In genomic region chr1:151953563-151953962, GRCm38 (mm10) we compare ENCODE assay signal across 8 mouse cellular contexts.
DNase-seq lines count a peak whose midpoint lies in the region; ATAC-seq and TF ChIP-seq lines count a peak whose summit lies in the region.

No protein-coding gene starts in this region.

- H3K4me1 ChIP-seq in hindbrain, embryonic 13.5 days (replicated peaks), result peaks cover 43% of the 10 kb centered on the region
- H3K4me1 ChIP-seq in stomach, embryonic 16.5 days (ENCODE audit: control insufficient read depth, insufficient read depth, low read length), result peaks cover 17% of the 10 kb centered on the region

- peak; percentile 70 for ATAC-seq in cerebellum, adult (ENCODE audit: insufficient number of reproducible peaks, low FRiP score, low TSS enrichment)
- ATAC-seq in hindbrain, embryonic 13.5 days (ENCODE audit: low FRiP score), result peak; percentile 67; the same call in 1 of the 2 replicates
- ATAC-seq in stomach, embryonic 16.5 days (ENCODE audit: insufficient read depth, low FRiP score), result peak; percentile 67

- intact Hi-C loops in gastrocnemius, adult 2 months (cut with DNase I), result no loop called here

- H3K27ac ChIP-seq in gastrocnemius, adult 2 months, result peak overlapping the region; percentile 72
- peak overlapping the region; percentile 66 for H3K27ac ChIP-seq in hindbrain, embryonic 13.5 days
- peak overlapping the region; percentile 50 for H3K27ac ChIP-seq in macrophage
- 0 out of 2 replicates have a peak overlapping the region, but pooled peaks have one; percentile 13 for H3K27ac ChIP-seq in stomach, embryonic 16.5 days (ENCODE audit: low read length)

- H3K27me3 ChIP-seq in hindbrain, embryonic 13.5 days, result no peaks in the 10 kb centered on the region
- H3K27me3 ChIP-seq in stomach, embryonic 16.5 days (ENCODE audit: control insufficient read depth, insufficient read depth, low read length), result no peaks in the 10 kb centered on the region

- no peaks in the 10 kb centered on the region for H3K36me3 ChIP-seq in hindbrain, embryonic 13.5 days
- H3K36me3 ChIP-seq in macrophage (ENCODE audit: inconsistent target), result no peaks in the 10 kb centered on the region
- no peaks in the 10 kb centered on the region for H3K36me3 ChIP-seq in stomach, embryonic 16.5 days (ENCODE audit: control insufficient read depth, insufficient read depth, low read length)

- no peaks in the 10 kb centered on the region for H3K9me3 ChIP-seq in hindbrain, embryonic 13.5 days
- no peaks in the 10 kb centered on the region for H3K9me3 ChIP-seq in stomach, embryonic 16.5 days (replicated peaks; ENCODE audit: control insufficient read depth, low read length)

- H3K4me3 ChIP-seq in gastrocnemius, adult 2 months, result peak overlapping the region; percentile 21
- no peak overlapping the region for H3K4me3 ChIP-seq in hindbrain, embryonic 13.5 days
- no peak overlapping the region for H3K4me3 ChIP-seq in macrophage (ENCODE audit: inconsistent target)
- no peak overlapping the region for H3K4me3 ChIP-seq in stomach, embryonic 16.5 days (replicated peaks; ENCODE audit: low read length)

- TF ChIP-seq CTCF in gastrocnemius, adult 2 months (IDR thresholded peaks at IDR 0.05), result no peak

- no peak overlapping the region for H3K9ac ChIP-seq in hindbrain, embryonic 13.5 days
- H3K9ac ChIP-seq in stomach, embryonic 16.5 days (ENCODE audit: low read length), result peak overlapping the region; percentile 23; the same call in 1 of the 2 replicates

- H3K79me2 ChIP-seq in macrophage (ENCODE audit: inconsistent target), result peaks cover 5% of the 10 kb centered on the region; the same call in 1 of the 2 replicates

- H3K4me2 ChIP-seq in hindbrain, embryonic 13.5 days, result no peak overlapping the region
- H3K4me2 ChIP-seq in stomach, embryonic 16.5 days (ENCODE audit: low read depth, low read length), result no peak overlapping the region

- peak; percentile 87 for DNase-seq in adrenal gland, adult 2 months
- peak; percentile 90 for DNase-seq in gastrocnemius, adult 2 months
- peak; percentile 60 to 62 for DNase-seq in left cerebral cortex, adult 18-20 months (ENCODE audit: low spot score in 2 of 2)
- no peak for DNase-seq in natural killer cell, adult 2 months (ENCODE audit: low spot score in 2 of 2)

- 17% methylated on average over 7 of the region's 7 CpGs for WGBS in hindbrain, embryonic 13.5 days
- 11% methylated on average over 6 of the region's 7 CpGs for WGBS in macrophage (ENCODE audit: missing documents)
- 38% methylated on average over 6 of the region's 7 CpGs for WGBS in stomach, embryonic 16.5 days

Comparison
In these comparisons a context has a peak if more than half of its experiments do, and no peak if none do; other contexts are left out.
1. DNase-seq: peak in adrenal gland, adult 2 months (single experiment), gastrocnemius, adult 2 months (single experiment) and left cerebral cortex, adult 18-20 months (2 of 2); none in natural killer cell, adult 2 months (0 of 2).
2. H3K27ac ChIP-seq: peak in every context shown above with its lines; median percentile 72 in gastrocnemius, adult 2 months; 66 in hindbrain, embryonic 13.5 days; 50 in macrophage; 13 in stomach, embryonic 16.5 days.
3. Peak in every context shown above with its lines, with median percentiles within 50 percentile points of each other: ATAC-seq.